Mouse (Mus musculus) liver, postnatal 0 days (tissue): Measurements from ENCODE around the gene Hspb1.

Experiments used
- CTCF ChIP-seq: sonication (generic); IDR thresholded peaks from 2 replicates; pipeline ENCODE4 v1.5.1; 2016; ENCODE audit warnings: antibody characterized with exemption, low read depth
- EP300 ChIP-seq: IDR thresholded peaks from 2 replicates; pipeline ENCODE4 v1.6.1; 2016; ENCODE audit warnings: antibody characterized with exemption, low read depth, mild to moderate bottlenecking

GRCm38 (mm10) chr5:135868653-135869052, 19.1 kb upstream of the Hspb1 start:
- TF ChIP-seq CTCF (no peak), EP300 (no peak)
